ENCODE assay signal across 27 mouse cellular contexts in genomic region chr9:118176687-118177086, GRCm38 (mm10).
"Had no signal": no experiment of that assay in that cellular context is flagged by ENCODE, and none has a peak within 500 bp of the region (broad histone marks: within the 10 kb centered on the region; RNA-seq: fewer than 3 reads in every experiment).

No protein-coding gene starts in this region.

- H3K4me3 ChIP-seq: embryonic facial prominence, embryonic 10.5 days; embryonic facial prominence, embryonic 12.5 days; embryonic facial prominence, embryonic 13.5 days; embryonic facial prominence, embryonic 15.5 days; erythroblast, embryonic 14.5 days; forebrain, embryonic 10.5 days; forebrain, embryonic 12.5 days; forebrain, embryonic 13.5 days; forebrain, embryonic 15.5 days; gastrocnemius, adult 2 months; heart, adult 2 months; heart, embryonic 10.5 days had no signal

- H3K27ac ChIP-seq: embryonic facial prominence, embryonic 10.5 days; embryonic facial prominence, embryonic 12.5 days; embryonic facial prominence, embryonic 13.5 days; embryonic facial prominence, embryonic 15.5 days; forebrain, embryonic 10.5 days; forebrain, embryonic 12.5 days; forebrain, embryonic 13.5 days; forebrain, embryonic 15.5 days; gastrocnemius, adult 2 months; heart, adult 2 months; heart, embryonic 10.5 days had no signal

- H3K4me2 ChIP-seq: embryonic facial prominence, embryonic 12.5 days; embryonic facial prominence, embryonic 13.5 days; embryonic facial prominence, embryonic 15.5 days; forebrain, embryonic 12.5 days; forebrain, embryonic 13.5 days; forebrain, embryonic 15.5 days had no signal

- H3K4me1 ChIP-seq: embryonic facial prominence, embryonic 10.5 days; embryonic facial prominence, embryonic 12.5 days; embryonic facial prominence, embryonic 13.5 days; embryonic facial prominence, embryonic 15.5 days; forebrain, embryonic 10.5 days; forebrain, embryonic 12.5 days; forebrain, embryonic 15.5 days had no signal

- H3K9ac ChIP-seq: embryonic facial prominence, embryonic 12.5 days; embryonic facial prominence, embryonic 13.5 days; embryonic facial prominence, embryonic 15.5 days; forebrain, embryonic 12.5 days; forebrain, embryonic 13.5 days; forebrain, embryonic 15.5 days; forebrain, postnatal 0 days had no signal

- H3K36me3 ChIP-seq: embryonic facial prominence, embryonic 10.5 days; embryonic facial prominence, embryonic 12.5 days; embryonic facial prominence, embryonic 13.5 days; embryonic facial prominence, embryonic 15.5 days; forebrain, embryonic 10.5 days; forebrain, embryonic 12.5 days; forebrain, embryonic 15.5 days; heart, embryonic 10.5 days had no signal

- H3K27me3 ChIP-seq: embryonic facial prominence, embryonic 12.5 days; embryonic facial prominence, embryonic 13.5 days; embryonic facial prominence, embryonic 15.5 days; forebrain, embryonic 12.5 days; forebrain, embryonic 13.5 days; forebrain, embryonic 15.5 days had no signal

- ATAC-seq: forebrain, embryonic 13.5 days; forebrain, embryonic 14.5 days; forebrain, embryonic 15.5 days; forebrain, embryonic 16.5 days; forebrain, postnatal 0 days had no signal

- H3K9me3 ChIP-seq: embryonic facial prominence, embryonic 10.5 days; embryonic facial prominence, embryonic 13.5 days; embryonic facial prominence, embryonic 15.5 days; heart, embryonic 10.5 days had no signal

- DNase-seq: cerebellum, adult 9-10 months; cerebellum, adult 9-11 months; cerebellum, postnatal 10 days; cerebellum, postnatal 14 days; cerebellum, postnatal 25 days; cerebellum, postnatal 36 days; embryo, embryonic 11 days; forebrain, postnatal 0 days; gastrocnemius, adult 2 months; gastrocnemius, postnatal 10 days; gastrocnemius, postnatal 14 days; gastrocnemius, postnatal 25 days; gastrocnemius, postnatal 36 days; heart, adult 18-20 months; heart, adult 2 months had no signal
